Mouse (Mus musculus): ENCODE data around the gene Thap3.

DNA sequence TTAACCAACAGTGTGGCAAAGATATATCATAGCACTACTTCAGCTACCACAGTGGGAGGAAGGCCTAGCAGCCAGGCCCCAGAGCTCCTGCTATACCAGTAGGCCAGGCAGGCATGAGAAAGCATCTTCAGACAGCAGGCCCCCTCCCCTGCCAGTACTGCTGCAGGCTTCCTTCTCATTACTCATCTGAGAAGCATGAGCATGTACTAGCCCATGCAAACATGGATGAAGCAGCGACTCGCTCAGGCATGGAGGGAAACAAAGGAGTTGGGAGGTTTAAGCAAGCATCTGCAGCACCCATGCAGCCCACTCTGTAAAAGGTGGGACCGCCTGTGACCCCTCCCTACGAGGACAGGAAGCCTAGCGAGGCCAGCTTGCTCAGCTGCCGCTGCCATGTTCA is 30.3 kb upstream of the Thap3 start:
- TF ChIP-seq TCF12 (IDR thresholded peaks at IDR 0.05; ENCODE audit: insufficient read depth, poor library complexity, severe bottlenecking) = no peak
- TF ChIP-seq TCF3 (IDR thresholded peaks at IDR 0.05; ENCODE audit: insufficient read length, low read depth) = no peak
- TF ChIP-seq MAX (IDR thresholded peaks at IDR 0.05; ENCODE audit: low read depth) = no peak
- no peak for TF ChIP-seq REST (IDR thresholded peaks at IDR 0.05; ENCODE audit: insufficient read depth, insufficient read length)
- no peak for TF ChIP-seq POLR2A (IDR thresholded peaks at IDR 0.05; ENCODE audit: insufficient read length, low read depth)
- TF ChIP-seq CEBPB (IDR thresholded peaks at IDR 0.05; ENCODE audit: insufficient read depth, poor library complexity, severe bottlenecking) = no peak
- no peak for TF ChIP-seq POLR2AphosphoS2 (IDR thresholded peaks at IDR 0.05; ENCODE audit: insufficient read length, low read depth)
- no peak for TF ChIP-seq USF1 (IDR thresholded peaks at IDR 0.05; ENCODE audit: low read depth)
- TF ChIP-seq MYOD1 (IDR thresholded peaks at IDR 0.05; ENCODE audit: control insufficient read depth in 1 of 3, insufficient read length in 2 of 3, low read depth in 2 of 3) = no peak
- no peak for TF ChIP-seq MYOG (IDR thresholded peaks at IDR 0.05; ENCODE audit: control insufficient read depth in 1 of 3, insufficient read depth in 1 of 3, insufficient read length in 2 of 3, low read depth in 2 of 3)
- no peak for TF ChIP-seq SRF (IDR thresholded peaks at IDR 0.05; ENCODE audit: control insufficient read depth, insufficient read length, low read depth)
- TF ChIP-seq E2F4 (IDR thresholded peaks at IDR 0.05; ENCODE audit: insufficient read depth) = no peak

All from myocyte (in vitro differentiated cells).